In the genomic region with DNA sequence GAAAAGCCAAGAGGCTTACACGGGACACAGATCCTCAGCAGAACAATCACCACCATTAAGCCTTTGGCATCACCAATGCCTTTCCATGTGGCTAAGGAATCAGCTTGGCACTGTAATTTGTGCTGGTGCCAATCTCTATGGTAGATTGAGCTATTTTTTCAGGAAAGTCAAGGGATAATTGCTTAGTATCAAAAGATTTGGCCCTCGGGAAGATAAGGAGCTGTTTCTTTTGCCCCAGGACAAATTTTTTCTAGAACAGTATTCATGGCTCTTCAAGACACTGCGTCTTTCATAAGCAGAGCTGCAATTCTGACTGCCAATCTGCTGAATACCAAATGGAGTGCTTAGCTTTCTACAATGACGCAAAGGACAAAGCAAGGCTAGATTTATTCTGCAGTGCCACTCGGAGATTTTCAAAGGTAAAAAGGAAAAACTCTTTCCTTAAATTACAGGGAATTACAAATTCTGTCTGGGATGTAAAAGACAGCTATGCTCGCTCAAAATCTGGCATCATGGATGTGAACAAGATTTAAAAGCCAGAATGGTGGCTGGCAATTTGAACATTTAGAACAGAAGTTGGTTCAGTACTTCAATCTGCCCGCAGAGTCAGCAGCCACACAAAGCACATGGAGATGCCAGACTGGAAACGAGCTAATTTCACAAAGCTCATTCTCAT, we compare ENCODE assay signal across 11 mouse cellular contexts. TPM values are rescaled to one million over a fixed set of nuclear protein-coding genes. Genes with fewer than 3 reads are reported as not detected.
DNase-seq lines count a peak whose midpoint lies in the region; ATAC-seq and TF ChIP-seq lines count a peak whose summit lies in the region.
"Had no signal": no experiment of that assay in that cellular context is flagged by ENCODE, and none has a peak within 500 bp of the region (broad histone marks: within the 10 kb centered on the region; RNA-seq: fewer than 3 reads in every experiment).

No protein-coding gene starts in this region.

- peak; percentile 92 for DNase-seq in brain, embryonic 14.5 days (ENCODE audit: low read depth)
- peak; percentile 43 to 61 for DNase-seq in cerebellum, postnatal 25 days
- DNase-seq in layer of hippocampus, adult 2 months (ENCODE audit: low spot score in 2 of 2) = peak; percentile 69 to 81
- no peak for DNase-seq in kidney, postnatal 4 days
- DNase-seq in ovary, postnatal 36 days (ENCODE audit: low spot score) = no peak
- no peak for DNase-seq in thymus, adult 2 months

- no peaks in the 10 kb centered on the region for H3K9me3 ChIP-seq in midbrain, embryonic 15.5 days
- no peaks in the 10 kb centered on the region for H3K9me3 ChIP-seq in intestine, embryonic 15.5 days
- H3K9me3 ChIP-seq: limb, embryonic 12.5 days had no signal

- TF ChIP-seq CTCF in brain, embryonic 14.5 days (IDR thresholded peaks at IDR 0.05; ENCODE audit: borderline replicate concordance, extremely low read depth, insufficient read depth, insufficient read length) = no peak
- no peak for TF ChIP-seq CTCF in layer of hippocampus, adult 2 months (conservative IDR thresholded peaks at IDR 0.05)
- no peak for TF ChIP-seq CTCF in thymus, adult 2 months (IDR thresholded peaks at IDR 0.05; ENCODE audit: borderline replicate concordance, control insufficient read depth, extremely low read depth, insufficient read depth, low read length, poor library complexity)

- TF ChIP-seq POLR2A in brain, embryonic 14.5 days (IDR thresholded peaks at IDR 0.05; ENCODE audit: borderline replicate concordance, extremely low read depth, insufficient read depth, insufficient read length, poor library complexity, severe bottlenecking) = no peak
- no peak for TF ChIP-seq POLR2A in thymus, adult 2 months (IDR thresholded peaks at IDR 0.05; ENCODE audit: control insufficient read depth, extremely low read depth, insufficient read depth, low read length, poor library complexity)

- H3K36me3 ChIP-seq in midbrain, embryonic 15.5 days (replicated peaks) = no peaks in the 10 kb centered on the region
- no peaks in the 10 kb centered on the region for H3K36me3 ChIP-seq in intestine, embryonic 15.5 days
- H3K36me3 ChIP-seq in thymus, adult 2 months (ENCODE audit: control insufficient read depth, insufficient read depth, low read length) = no peaks in the 10 kb centered on the region
- H3K36me3 ChIP-seq: limb, embryonic 12.5 days had no signal

- no peak overlapping the region for H3K9ac ChIP-seq in midbrain, embryonic 15.5 days
- no peak overlapping the region for H3K9ac ChIP-seq in intestine, embryonic 15.5 days
- H3K9ac ChIP-seq: limb, embryonic 12.5 days had no signal

- peak overlapping the region; percentile 21 for H3K4me2 ChIP-seq in midbrain, embryonic 15.5 days
- H3K4me2 ChIP-seq in intestine, embryonic 15.5 days (replicated peaks) = no peak overlapping the region
- H3K4me2 ChIP-seq: limb, embryonic 12.5 days had no signal

- peaks cover 16% of the 10 kb centered on the region for H3K4me1 ChIP-seq in midbrain, embryonic 15.5 days
- H3K4me1 ChIP-seq in intestine, embryonic 15.5 days (replicated peaks) = no peaks in the 10 kb centered on the region
- no peaks in the 10 kb centered on the region for H3K4me1 ChIP-seq in thymus, adult 2 months (replicated peaks; ENCODE audit: control insufficient read depth, insufficient read depth, low read length)

- peak overlapping the region; percentile 19; the same call in 1 of the 2 replicates for H3K4me3 ChIP-seq in layer of hippocampus, adult 2 months
- no peak overlapping the region for H3K4me3 ChIP-seq in midbrain, embryonic 15.5 days
- no peak overlapping the region for H3K4me3 ChIP-seq in intestine, embryonic 15.5 days (replicated peaks)
- no peak overlapping the region for H3K4me3 ChIP-seq in thymus, adult 2 months (ENCODE audit: control insufficient read depth, insufficient read depth, low read length)
- H3K4me3 ChIP-seq: limb, embryonic 12.5 days had no signal

- H3K27ac ChIP-seq in layer of hippocampus, adult 2 months = peak overlapping the region; percentile 96
- peak overlapping the region; percentile 81 for H3K27ac ChIP-seq in midbrain, embryonic 15.5 days
- H3K27ac ChIP-seq in intestine, embryonic 15.5 days = no peak overlapping the region
- H3K27ac ChIP-seq in thymus, adult 2 months (ENCODE audit: control insufficient read depth, insufficient read depth, low read length) = no peak overlapping the region
- H3K27ac ChIP-seq: limb, embryonic 12.5 days had no signal

- ATAC-seq in midbrain, embryonic 15.5 days (replicated peaks) = peak; percentile 80
- no peak for ATAC-seq in intestine, embryonic 15.5 days

- WGBS in midbrain, embryonic 15.5 days = 21% methylated on average over 8 of the region's 8 CpGs
- WGBS in intestine, embryonic 15.5 days = 69% methylated on average over 8 of the region's 8 CpGs
- WGBS in thymus, adult 2 months = 84% methylated on average over 8 of the region's 8 CpGs

- H3K27me3 ChIP-seq in midbrain, embryonic 15.5 days (replicated peaks) = no peaks in the 10 kb centered on the region
- no peaks in the 10 kb centered on the region for H3K27me3 ChIP-seq in intestine, embryonic 15.5 days (replicated peaks)
- peaks cover 2% of the 10 kb centered on the region; the same call in 1 of the 2 replicates for H3K27me3 ChIP-seq in thymus, adult 2 months (ENCODE audit: control insufficient read depth, insufficient read depth, low read length)
- H3K27me3 ChIP-seq: limb, embryonic 12.5 days had no signal

RNA-seq across cellular contexts. Expression of gene Gm28047, which starts 41.0 kb away (rescaled TPM):
- not detected in 2 replicates for polyA plus RNA-seq in brain, embryonic 14.5 days (2012; rRNA removed)
- total RNA-seq in layer of hippocampus, adult 2 months (2021) = not detected
- not detected in 2 replicates for polyA plus RNA-seq in midbrain, embryonic 15.5 days (2015; fragmentation: Nextera tagmentation; extraction: Ambion mirVana)
- polyA plus RNA-seq in intestine, embryonic 15.5 days (2015; fragmentation: Nextera tagmentation; extraction: Ambion mirVana) = 0.57 TPM in 1 of 2 replicates, not detected in the other
- not detected in 2 replicates for polyA plus RNA-seq in thymus, adult 2 months (2012; rRNA removed)
- total RNA-seq: neutrophil, adult 5-6 weeks had no signal
- polyA plus RNA-seq: heart, embryonic 14.5 days; limb, embryonic 12.5 days had no signal

RNA-seq across cellular contexts. Expression of gene Atf7, which starts 41.4 kb away (rescaled TPM):
- 42.5 and 48.8 TPM in 2 replicates for polyA plus RNA-seq in brain, embryonic 14.5 days (2012; rRNA removed)
- 10 to 100 TPM; 45.5 to 46.4 TPM for total RNA-seq in layer of hippocampus, adult 2 months (2021)
- polyA plus RNA-seq in midbrain, embryonic 15.5 days (2015; fragmentation: Nextera tagmentation; extraction: Ambion mirVana) = 15.6 and 20.0 TPM in 2 replicates
- polyA plus RNA-seq in intestine, embryonic 15.5 days (2015; fragmentation: Nextera tagmentation; extraction: Ambion mirVana) = 25.9 and 31.8 TPM in 2 replicates
- 129 and 140 TPM in 2 replicates for polyA plus RNA-seq in thymus, adult 2 months (2012; rRNA removed)

RNA-seq across cellular contexts. Expression of gene Npff, which starts 59.1 kb away (rescaled TPM):
- polyA plus RNA-seq in brain, embryonic 14.5 days (2012; rRNA removed) = 7.1 and 7.5 TPM in 2 replicates
- total RNA-seq in layer of hippocampus, adult 2 months (2021) = 1 to 10 TPM; 5.5 TPM
- 1.8 and 2.4 TPM in 2 replicates for polyA plus RNA-seq in midbrain, embryonic 15.5 days (2015; fragmentation: Nextera tagmentation; extraction: Ambion mirVana)
- polyA plus RNA-seq in intestine, embryonic 15.5 days (2015; fragmentation: Nextera tagmentation; extraction: Ambion mirVana) = 1.3 and 1.6 TPM in 2 replicates
- 10.8 and 11.7 TPM in 2 replicates for polyA plus RNA-seq in thymus, adult 2 months (2012; rRNA removed)

Comparison
In these comparisons a context has a peak if more than half of its experiments do, and no peak if none do; other contexts are left out.
1. DNase-seq: peak in brain, embryonic 14.5 days (single experiment), cerebellum, postnatal 25 days (2 of 2) and layer of hippocampus, adult 2 months (2 of 2); none in kidney, postnatal 4 days (0 of 2), ovary, postnatal 36 days (single experiment) and thymus, adult 2 months (single experiment).
2. H3K27ac ChIP-seq: peak in layer of hippocampus, adult 2 months (single experiment) and midbrain, embryonic 15.5 days (single experiment); none in intestine, embryonic 15.5 days (single experiment) and thymus, adult 2 months (single experiment).